Mouse (Mus musculus) midbrain, embryonic 14.5 days (tissue): ENCODE measurements around the gene Cdkn1c. TPM values are rescaled to one million over a fixed set of nuclear protein-coding genes. Genes with fewer than 3 reads are reported as not detected.

ENCODE experiments used
- ATAC-seq: fragments of 200-750 bp; cut with Nextera tagmentation; 2 replicates; pipeline ENCODE4 v1.8.0; 2017; ENCODE audit warnings: moderate number of reproducible peaks, moderate library complexity; ENCODE audit not compliant: low FRiP score, low TSS enrichment
- DNase-seq: peaks from one replicate; pipeline ENCODE4 v3.0.0-alpha.2; 2015
- H3K27ac ChIP-seq: fragments of 300-500 bp; sonication (generic); replicated peaks from 2 replicates; pipeline ENCODE4 v1.5.1; 2014; ENCODE audit warnings: mild to moderate bottlenecking, low read depth, low read length, moderate library complexity
- H3K27me3 ChIP-seq: fragments of 300-500 bp; sonication (generic); 2 replicates; pipeline ENCODE4 v1.6.1; 2014; ENCODE audit warnings: low read length, control low read depth, mixed read lengths; ENCODE audit not compliant: control insufficient read depth, insufficient read depth
- H3K36me3 ChIP-seq: fragments of 300-500 bp; sonication (generic); 2 replicates; pipeline ENCODE4 v1.6.1; 2014; ENCODE audit warnings: low read length, control low read depth; ENCODE audit not compliant: control insufficient read depth, insufficient read depth
- H3K4me1 ChIP-seq: fragments of 300-500 bp; sonication (generic); 2 replicates; pipeline ENCODE4 v1.6.1; 2014; ENCODE audit warnings: mild to moderate bottlenecking, antibody characterized with exemption, low read length, control low read depth; ENCODE audit not compliant: control insufficient read depth, insufficient read depth
- H3K4me2 ChIP-seq: fragments of 300-500 bp; sonication (generic); 2 replicates; pipeline ENCODE4 v1.6.1; 2014; ENCODE audit warnings: mild to moderate bottlenecking, low read length, moderate library complexity
- H3K4me3 ChIP-seq: fragments of 300-500 bp; sonication (generic); replicated peaks from 2 replicates; pipeline ENCODE4 v1.5.1; 2014; ENCODE audit warnings: low read depth, low read length
- H3K9ac ChIP-seq: fragments of 300-500 bp; sonication (generic); replicated peaks from 2 replicates; pipeline ENCODE4 v1.6.1; 2014; ENCODE audit warnings: mild to moderate bottlenecking, low read length, moderate library complexity
- H3K9me3 ChIP-seq: fragments of 300-500 bp; sonication (generic); 2 replicates; pipeline ENCODE4 v1.6.1; 2016; ENCODE audit warnings: low read length, control low read depth, mixed read lengths; ENCODE audit not compliant: control insufficient read depth
- WGBS: fragments of 180-500 bp; shearing (Covaris S2); extraction: QIAGEN DNeasy Blood & Tissue Kit; methylation state at CpG from one replicate; pipeline ENCODE4 v1.1.7; 2014; 5-methylcytosine and 5-hydroxymethylcytosine counted together
- polyA plus RNA-seq: library from polyadenylated mRNA; unstranded; fragments of >200 nt; fragmentation: Nextera tagmentation; extraction: Ambion mirVana; gene quantifications from 2 replicates; pipeline ENCODE4 v1.2.1, GENCODE M21; 2014

The Cdkn1c gene
- polyA plus RNA-seq, 1 experiment from 2014 or later, result 417 TPM

GRCm38 (mm10) chr7:143501643-143502417, 41.0 kb upstream of the Cdkn1c start:
- H3K27ac ChIP-seq, result no peak overlapping the region
- 0 out of 2 replicates have a peak, but pooled peaks cover 3% of the 10 kb centered on the region for H3K4me1 ChIP-seq
- 4% methylated on average over 55 of the region's 55 CpGs for WGBS
- peak; percentile 74 for DNase-seq
- no peak overlapping the region; the same call in 1 of the 2 replicates for H3K9ac ChIP-seq
- no peak for ATAC-seq
- peaks cover 57% of the 10 kb centered on the region for H3K27me3 ChIP-seq
- H3K9me3 ChIP-seq, result no peaks in the 10 kb centered on the region
- no peaks in the 10 kb centered on the region for H3K36me3 ChIP-seq
- H3K4me2 ChIP-seq, result peak overlapping the region; percentile 66
- peak overlapping the region; percentile 35 for H3K4me3 ChIP-seq

- 73% methylated on average over 2 of the region's 2 CpGs for WGBS
- DNase-seq (no peak), ATAC-seq (no peak)
- no peak overlapping the region for H3K27ac ChIP-seq
- no peak overlapping the region for H3K4me2 ChIP-seq
- no peak overlapping the region for H3K4me3 ChIP-seq
- H3K36me3 ChIP-seq, result no peaks in the 10 kb centered on the region
- peaks cover 57% of the 10 kb centered on the region for H3K27me3 ChIP-seq
- no peak overlapping the region for H3K9ac ChIP-seq
- no peaks in the 10 kb centered on the region for H3K9me3 ChIP-seq
- H3K4me1 ChIP-seq, result 0 out of 2 replicates have a peak, but pooled peaks cover 3% of the 10 kb centered on the region
Measured at GRCm38 (mm10) chr7:143500912-143501311, 40.1 kb upstream of the Cdkn1c start.

- WGBS, result 90% methylated on average over 4 of the region's 4 CpGs
- ATAC-seq, result no peak
- H3K9ac ChIP-seq, result no peak overlapping the region
Measured at GRCm38 (mm10) chr7:143498584-143498983, 37.7 kb upstream of the Cdkn1c start.

GRCm38 (mm10) chr7:143495104-143495961, 34.5 kb upstream of the Cdkn1c start:
- DNase-seq (no peak), ATAC-seq (no peak)
- Histone ChIP-seq H3K4me3 (no peak overlapping the region), H3K9ac (no peak overlapping the region), H3K27me3 (peaks cover 8% of the 10 kb centered on the region), H3K36me3 (no peaks in the 10 kb centered on the region), H3K27ac (no peak overlapping the region), H3K4me1 (no peaks in the 10 kb centered on the region), H3K9me3 (no peaks in the 10 kb centered on the region), H3K4me2 (no peak overlapping the region)
- WGBS, result 82% methylated on average over 8 of the region's 8 CpGs

More at GRCm38 (mm10) chr7:143498584-143498983, 37.7 kb upstream of the Cdkn1c start:
- Histone ChIP-seq H3K27me3 (peaks cover 41% of the 10 kb centered on the region), H3K9me3 (no peaks in the 10 kb centered on the region), H3K36me3 (no peaks in the 10 kb centered on the region), H3K4me1 (0 out of 2 replicates have a peak, but pooled peaks cover 3% of the 10 kb centered on the region), H3K27ac (no peak overlapping the region), H3K4me3 (no peak overlapping the region), H3K4me2 (no peak overlapping the region)
- DNase-seq, result no peak

GRCm38 (mm10) chr7:143493616-143494126, 32.8 kb upstream of the Cdkn1c start:
- no peak for ATAC-seq
- H3K27me3 ChIP-seq, result no peaks in the 10 kb centered on the region
- H3K27ac ChIP-seq, result no peak overlapping the region
- H3K4me1 ChIP-seq, result no peaks in the 10 kb centered on the region
- no peak overlapping the region for H3K9ac ChIP-seq
- DNase-seq, result no peak
- H3K36me3 ChIP-seq, result no peaks in the 10 kb centered on the region
- H3K4me2 ChIP-seq, result no peak overlapping the region
- H3K9me3 ChIP-seq, result no peaks in the 10 kb centered on the region
- H3K4me3 ChIP-seq, result no peak overlapping the region
- 91% methylated on average over 6 of the region's 6 CpGs for WGBS

- WGBS, result 78% methylated on average over 6 of the region's 6 CpGs
- Histone ChIP-seq H3K9ac (no peak overlapping the region), H3K27me3 (no peaks in the 10 kb centered on the region), H3K4me3 (no peak overlapping the region), H3K4me2 (no peak overlapping the region), H3K4me1 (no peaks in the 10 kb centered on the region), H3K36me3 (no peaks in the 10 kb centered on the region), H3K27ac (no peak overlapping the region), H3K9me3 (no peaks in the 10 kb centered on the region)
- ATAC-seq (no peak), DNase-seq (no peak)
Measured at GRCm38 (mm10) chr7:143489735-143490134, 28.9 kb upstream of the Cdkn1c start.

- no peaks in the 10 kb centered on the region for H3K4me1 ChIP-seq
- 13% methylated on average over 6 of the region's 6 CpGs for WGBS
- DNase-seq (no peak), ATAC-seq (no peak)
- H3K4me3 ChIP-seq, result no peak overlapping the region
- H3K27me3 ChIP-seq, result no peaks in the 10 kb centered on the region
- H3K36me3 ChIP-seq, result no peaks in the 10 kb centered on the region
- H3K9me3 ChIP-seq, result no peaks in the 10 kb centered on the region
- H3K27ac ChIP-seq, result no peak overlapping the region
- H3K4me2 ChIP-seq, result no peak overlapping the region
- no peak overlapping the region for H3K9ac ChIP-seq
Measured at GRCm38 (mm10) chr7:143482541-143482940, 21.7 kb upstream of the Cdkn1c start.

GRCm38 (mm10) chr7:143481806-143482387, 21.0 kb upstream of the Cdkn1c start:
- ATAC-seq, result no peak
- no peak overlapping the region for H3K27ac ChIP-seq
- no peak overlapping the region for H3K4me2 ChIP-seq
- H3K9ac ChIP-seq, result no peak overlapping the region
- H3K36me3 ChIP-seq, result no peaks in the 10 kb centered on the region
- H3K4me3 ChIP-seq, result no peak overlapping the region
- 60% methylated on average over 5 of the region's 5 CpGs for WGBS
- no peak for DNase-seq
- H3K27me3 ChIP-seq, result no peaks in the 10 kb centered on the region
- no peaks in the 10 kb centered on the region for H3K4me1 ChIP-seq
- H3K9me3 ChIP-seq, result no peaks in the 10 kb centered on the region
